Mouse (Mus musculus): ENCODE results near the gene Siah3. TPM values are rescaled to one million over a fixed set of nuclear protein-coding genes. Genes with fewer than 3 reads are reported as not detected.
A peak's percentile ranks its signal among the peaks of the same experiment; 100 is the strongest.
"Not testable (repeated sequence)": the region's sequence is repeated elsewhere in the genome, so short reads cannot be mapped to it uniquely, and the experiment has no call there.

Siah3 gene
- polyA plus RNA-seq, 1 experiment from 2014 or later = not detected

- Histone ChIP-seq H3K4me1 (peaks cover 10% of the 10 kb centered on the region), H3K36me3 (no peaks in the 10 kb centered on the region), H3K27ac (no peak overlapping the region), H3K27me3 (no peaks in the 10 kb centered on the region; the same call in 1 of the 2 replicates), H3K9ac (no peak overlapping the region), H3K4me2 (peak overlapping the region; percentile 60), H3K4me3 (peak overlapping the region; percentile 25), H3K9me3 (no peaks in the 10 kb centered on the region)
- 27% methylated on average over 6 of the region's 6 CpGs for WGBS
- ATAC-seq (ENCODE audit: borderline replicate concordance, extremely low read depth, low FRiP score, low TSS enrichment) = no peak
Observed at GRCm38 (mm10) chr14:75445948-75446281, 9.9 kb upstream of the Siah3 start.

- not testable (repeated sequence) for ATAC-seq (ENCODE audit: borderline replicate concordance, extremely low read depth, low FRiP score, low TSS enrichment); H3K4me1 ChIP-seq; H3K4me3 ChIP-seq; H3K4me2 ChIP-seq; H3K36me3 ChIP-seq; H3K9me3 ChIP-seq; H3K27me3 ChIP-seq; H3K9ac ChIP-seq; H3K27ac ChIP-seq
Observed at GRCm38 (mm10) chr14:75446314-75446713, 9.5 kb upstream of the Siah3 start.

GRCm38 (mm10) chr14:75453906-75454305 lies 1.9 kb upstream of the Siah3 start:
- Histone ChIP-seq H3K4me3 (no peak overlapping the region), H3K4me2 (no peak overlapping the region), H3K36me3 (no peaks in the 10 kb centered on the region), H3K27ac (no peak overlapping the region), H3K9me3 (no peaks in the 10 kb centered on the region), H3K9ac (no peak overlapping the region), H3K27me3 (peaks cover 11% of the 10 kb centered on the region; the same call in 1 of the 2 replicates), H3K4me1 (peaks cover 3% of the 10 kb centered on the region; the same call in 1 of the 2 replicates)
- ATAC-seq (ENCODE audit: borderline replicate concordance, extremely low read depth, low FRiP score, low TSS enrichment) = no peak
- WGBS = 97% methylated on average over 4 of the region's 4 CpGs

GRCm38 (mm10) chr14:75454716-75455115 lies 1.1 kb upstream of the Siah3 start:
- Histone ChIP-seq H3K36me3 (no peaks in the 10 kb centered on the region), H3K27me3 (peaks cover 11% of the 10 kb centered on the region; the same call in 1 of the 2 replicates), H3K4me2 (no peak overlapping the region), H3K9ac (no peak overlapping the region), H3K9me3 (no peaks in the 10 kb centered on the region), H3K4me3 (no peak overlapping the region), H3K4me1 (peaks cover 3% of the 10 kb centered on the region), H3K27ac (no peak overlapping the region)
- ATAC-seq (ENCODE audit: borderline replicate concordance, extremely low read depth, low FRiP score, low TSS enrichment) = no peak
- WGBS = 10% methylated on average over 4 of the region's 4 CpGs

GRCm38 (mm10) chr14:75455361-75455742 lies 430 bp upstream of the Siah3 start:
- WGBS = 10% methylated on average over 3 of the region's 3 CpGs
- Histone ChIP-seq H3K4me2 (peak overlapping the region; percentile 57), H3K27ac (no peak overlapping the region), H3K9ac (no peak overlapping the region), H3K36me3 (no peaks in the 10 kb centered on the region), H3K4me3 (no peak overlapping the region), H3K27me3 (peaks cover 11% of the 10 kb centered on the region; the same call in 1 of the 2 replicates), H3K9me3 (no peaks in the 10 kb centered on the region), H3K4me1 (peaks cover 3% of the 10 kb centered on the region)
- no peak for ATAC-seq (ENCODE audit: borderline replicate concordance, extremely low read depth, low FRiP score, low TSS enrichment)

- Histone ChIP-seq H3K4me2 (peak overlapping the region; percentile 57), H3K9me3 (no peaks in the 10 kb centered on the region), H3K27me3 (peaks cover 11% of the 10 kb centered on the region; the same call in 1 of the 2 replicates), H3K4me3 (peak overlapping the region; percentile 18; the same call in 1 of the 2 replicates), H3K36me3 (no peaks in the 10 kb centered on the region), H3K4me1 (peaks cover 3% of the 10 kb centered on the region), H3K27ac (no peak overlapping the region), H3K9ac (no peak overlapping the region)
- ATAC-seq (ENCODE audit: borderline replicate concordance, extremely low read depth, low FRiP score, low TSS enrichment) = peak; percentile 53; the same call in 1 of the 2 replicates
- 3% methylated on average over 13 of the region's 13 CpGs for WGBS
Observed at GRCm38 (mm10) chr14:75456489-75457220, 873 bp downstream of the Siah3 start.

- peak overlapping the region; percentile 18; the same call in 1 of the 2 replicates for H3K4me3 ChIP-seq
- no peak overlapping the region for H3K9ac ChIP-seq
- no peak overlapping the region for H3K27ac ChIP-seq
- 34% methylated on average over 8 of the region's 8 CpGs for WGBS
- H3K4me1 ChIP-seq = peaks cover 3% of the 10 kb centered on the region
- peak overlapping the region; percentile 57 for H3K4me2 ChIP-seq
- peaks cover 11% of the 10 kb centered on the region; the same call in 1 of the 2 replicates for H3K27me3 ChIP-seq
- H3K36me3 ChIP-seq = no peaks in the 10 kb centered on the region
- H3K9me3 ChIP-seq = no peaks in the 10 kb centered on the region
- ATAC-seq (ENCODE audit: borderline replicate concordance, extremely low read depth, low FRiP score, low TSS enrichment) = peak; percentile 7; the same call in 1 of the 2 replicates
Observed at GRCm38 (mm10) chr14:75457221-75457600, 1.4 kb downstream of the Siah3 start.

GRCm38 (mm10) chr14:75459431-75459830 lies 3.6 kb downstream of the Siah3 start:
- ATAC-seq (ENCODE audit: borderline replicate concordance, extremely low read depth, low FRiP score, low TSS enrichment) = no peak
- H3K27ac ChIP-seq = no peak overlapping the region
- no peaks in the 10 kb centered on the region for H3K9me3 ChIP-seq
- no peak overlapping the region for H3K4me3 ChIP-seq
- peaks cover 11% of the 10 kb centered on the region; the same call in 1 of the 2 replicates for H3K27me3 ChIP-seq
- H3K9ac ChIP-seq = no peak overlapping the region
- no peak overlapping the region for H3K4me2 ChIP-seq
- WGBS = 77% methylated on average over 10 of the region's 10 CpGs
- peaks cover 3% of the 10 kb centered on the region for H3K4me1 ChIP-seq
- no peaks in the 10 kb centered on the region for H3K36me3 ChIP-seq

GRCm38 (mm10) chr14:75459991-75460390 lies 4.2 kb downstream of the Siah3 start:
- H3K27me3 ChIP-seq = peaks cover 8% of the 10 kb centered on the region; the same call in 1 of the 2 replicates
- no peak overlapping the region for H3K4me2 ChIP-seq
- H3K4me1 ChIP-seq = peaks cover 3% of the 10 kb centered on the region
- no peak overlapping the region for H3K27ac ChIP-seq
- no peaks in the 10 kb centered on the region for H3K36me3 ChIP-seq
- ATAC-seq (ENCODE audit: borderline replicate concordance, extremely low read depth, low FRiP score, low TSS enrichment) = no peak
- 23% methylated on average over 3 of the region's 3 CpGs for WGBS
- H3K4me3 ChIP-seq = no peak overlapping the region
- no peaks in the 10 kb centered on the region for H3K9me3 ChIP-seq
- H3K9ac ChIP-seq = no peak overlapping the region

- Histone ChIP-seq H3K4me1 (peaks cover 3% of the 10 kb centered on the region), H3K4me3 (no peak overlapping the region), H3K27me3 (peaks cover 6% of the 10 kb centered on the region; the same call in 1 of the 2 replicates), H3K9ac (no peak overlapping the region), H3K36me3 (no peaks in the 10 kb centered on the region), H3K9me3 (no peaks in the 10 kb centered on the region), H3K4me2 (no peak overlapping the region), H3K27ac (no peak overlapping the region)
- 34% methylated on average over 3 of the region's 3 CpGs for WGBS
- no peak for ATAC-seq (ENCODE audit: borderline replicate concordance, extremely low read depth, low FRiP score, low TSS enrichment)
Observed at GRCm38 (mm10) chr14:75460436-75460835, 4.7 kb downstream of the Siah3 start.

GRCm38 (mm10) chr14:75461770-75462169 lies 6.0 kb downstream of the Siah3 start:
- 76% methylated on average over 4 of the region's 4 CpGs for WGBS
- no peaks in the 10 kb centered on the region for H3K9me3 ChIP-seq
- no peak for ATAC-seq (ENCODE audit: borderline replicate concordance, extremely low read depth, low FRiP score, low TSS enrichment)
- peaks cover 6% of the 10 kb centered on the region; the same call in 1 of the 2 replicates for H3K27me3 ChIP-seq
- no peak overlapping the region for H3K4me3 ChIP-seq
- no peaks in the 10 kb centered on the region for H3K36me3 ChIP-seq
- H3K4me1 ChIP-seq = peaks cover 3% of the 10 kb centered on the region; the same call in 1 of the 2 replicates
- H3K9ac ChIP-seq = no peak overlapping the region
- H3K4me2 ChIP-seq = no peak overlapping the region
- no peak overlapping the region for H3K27ac ChIP-seq

- no peak for ATAC-seq (ENCODE audit: borderline replicate concordance, extremely low read depth, low FRiP score, low TSS enrichment)
- H3K4me1 ChIP-seq = no peaks in the 10 kb centered on the region; the same call in 1 of the 2 replicates
- no peaks in the 10 kb centered on the region for H3K36me3 ChIP-seq
- no peaks in the 10 kb centered on the region for H3K27me3 ChIP-seq
- no peaks in the 10 kb centered on the region for H3K9me3 ChIP-seq
- H3K27ac ChIP-seq = no peak overlapping the region
- H3K4me3 ChIP-seq = no peak overlapping the region
- 55% methylated on average over 4 of the region's 4 CpGs for WGBS
- H3K9ac ChIP-seq = no peak overlapping the region
- H3K4me2 ChIP-seq = no peak overlapping the region
Observed at GRCm38 (mm10) chr14:75463171-75463570, 7.4 kb downstream of the Siah3 start.
